In genomic region chr5:32346025-32346912, GRCm38 (mm10) we compare ENCODE assay signal across 7 mouse cellular contexts.
DNase-seq lines count a peak whose midpoint lies in the region; ATAC-seq and TF ChIP-seq lines count a peak whose summit lies in the region.

No protein-coding gene starts in this region.

- WGBS in embryonic facial prominence, embryonic 15.5 days = 30% methylated on average over 10 of the region's 10 CpGs
- WGBS in heart, postnatal 0 days = 10% methylated on average over 10 of the region's 10 CpGs
- 51% methylated on average over 10 of the region's 10 CpGs for WGBS in liver, embryonic 13.5 days (ENCODE audit: insufficient replicate concordance)
- WGBS in neural tube, embryonic 14.5 days = 48% methylated on average over 10 of the region's 10 CpGs

- peak; percentile 89 for DNase-seq in heart, postnatal 0 days (ENCODE audit: low spot score)
- DNase-seq in kidney, postnatal 14 days = peak; percentile 79
- DNase-seq in liver, embryonic 13.5 days = no peak

- H3K9me3 ChIP-seq in embryonic facial prominence, embryonic 15.5 days (replicated peaks) = no peaks in the 10 kb centered on the region
- H3K9me3 ChIP-seq in heart, postnatal 0 days (replicated peaks; ENCODE audit: control insufficient read depth, low read length) = no peaks in the 10 kb centered on the region
- no peaks in the 10 kb centered on the region for H3K9me3 ChIP-seq in liver, embryonic 13.5 days (replicated peaks)
- H3K9me3 ChIP-seq in neural tube, embryonic 14.5 days (ENCODE audit: control insufficient read depth, low read length) = no peaks in the 10 kb centered on the region

- no peaks in the 10 kb centered on the region for H3K27me3 ChIP-seq in embryonic facial prominence, embryonic 15.5 days
- H3K27me3 ChIP-seq in heart, postnatal 0 days (ENCODE audit: control insufficient read depth, insufficient read depth, low read length) = no peaks in the 10 kb centered on the region
- no peaks in the 10 kb centered on the region for H3K27me3 ChIP-seq in liver, embryonic 13.5 days
- H3K27me3 ChIP-seq in neural tube, embryonic 14.5 days (ENCODE audit: control insufficient read depth, insufficient read depth, low read length) = no peaks in the 10 kb centered on the region

- no peak for TF ChIP-seq CTCF in heart, postnatal 0 days (IDR thresholded peaks at IDR 0.05; ENCODE audit: low read depth)

- H3K27ac ChIP-seq in embryonic facial prominence, embryonic 15.5 days (replicated peaks) = no peak overlapping the region
- H3K27ac ChIP-seq in heart, postnatal 0 days (ENCODE audit: low read depth) = peak overlapping the region; percentile 80
- no peak overlapping the region for H3K27ac ChIP-seq in liver, embryonic 13.5 days
- no peak overlapping the region for H3K27ac ChIP-seq in neural tube, embryonic 14.5 days (ENCODE audit: low read depth, low read length)

- H3K36me3 ChIP-seq in embryonic facial prominence, embryonic 15.5 days = no peaks in the 10 kb centered on the region
- H3K36me3 ChIP-seq in heart, postnatal 0 days (replicated peaks; ENCODE audit: control insufficient read depth, insufficient read depth, low read length) = no peaks in the 10 kb centered on the region
- no peaks in the 10 kb centered on the region for H3K36me3 ChIP-seq in liver, embryonic 13.5 days
- H3K36me3 ChIP-seq in neural tube, embryonic 14.5 days (ENCODE audit: control insufficient read depth, insufficient read depth, low read length) = no peaks in the 10 kb centered on the region

- H3K4me1 ChIP-seq in embryonic facial prominence, embryonic 15.5 days = 0 out of 2 replicates have a peak, but pooled peaks cover 11% of the 10 kb centered on the region
- H3K4me1 ChIP-seq in heart, postnatal 0 days (ENCODE audit: control insufficient read depth, insufficient read depth) = peaks cover 28% of the 10 kb centered on the region
- H3K4me1 ChIP-seq in liver, embryonic 13.5 days (replicated peaks) = no peaks in the 10 kb centered on the region
- H3K4me1 ChIP-seq in neural tube, embryonic 14.5 days (ENCODE audit: control insufficient read depth, insufficient read depth, low read length) = no peaks in the 10 kb centered on the region

- no peak overlapping the region for H3K4me3 ChIP-seq in embryonic facial prominence, embryonic 15.5 days (replicated peaks)
- 0 out of 2 replicates have a peak overlapping the region, but pooled peaks have one; percentile 14 for H3K4me3 ChIP-seq in heart, postnatal 0 days (ENCODE audit: low read depth, low read length)
- H3K4me3 ChIP-seq in liver, embryonic 13.5 days (replicated peaks) = no peak overlapping the region
- H3K4me3 ChIP-seq in neural tube, embryonic 14.5 days (ENCODE audit: low read depth, low read length) = no peak overlapping the region

- peak; percentile 77 for ATAC-seq in cerebellum, adult (ENCODE audit: insufficient number of reproducible peaks, low FRiP score, low TSS enrichment)
- ATAC-seq in embryonic facial prominence, embryonic 15.5 days (ENCODE audit: insufficient number of reproducible peaks, low FRiP score, low TSS enrichment, low read depth) = peak; percentile 63
- peak; percentile 87 for ATAC-seq in heart, postnatal 0 days (ENCODE audit: insufficient read depth, low read depth)
- ATAC-seq in liver, embryonic 13.5 days (ENCODE audit: low read depth) = peak; percentile 48; the same call in 1 of the 2 replicates
- peak; percentile 82; the same call in 1 of the 2 replicates for ATAC-seq in neural tube, embryonic 14.5 days (ENCODE audit: low read depth)
- no peak for ATAC-seq in erythroid progenitor cell, adult 5-6 weeks (replicated peaks; ENCODE audit: low FRiP score, poor library complexity, severe bottlenecking)

- no peak overlapping the region for H3K4me2 ChIP-seq in embryonic facial prominence, embryonic 15.5 days (replicated peaks)
- H3K4me2 ChIP-seq in heart, postnatal 0 days (ENCODE audit: low read depth, low read length) = peak overlapping the region; percentile 30; the same call in 1 of the 2 replicates
- H3K4me2 ChIP-seq in liver, embryonic 13.5 days = no peak overlapping the region
- no peak overlapping the region for H3K4me2 ChIP-seq in neural tube, embryonic 14.5 days (ENCODE audit: low read depth, low read length)

- TF ChIP-seq EP300 in heart, postnatal 0 days (IDR thresholded peaks at IDR 0.05; ENCODE audit: low read depth) = no peak

- H3K9ac ChIP-seq in embryonic facial prominence, embryonic 15.5 days = no peak overlapping the region
- H3K9ac ChIP-seq in heart, postnatal 0 days (replicated peaks; ENCODE audit: low read depth, low read length) = no peak overlapping the region
- H3K9ac ChIP-seq in liver, embryonic 13.5 days = no peak overlapping the region
- H3K9ac ChIP-seq in neural tube, embryonic 14.5 days (replicated peaks; ENCODE audit: low read depth, low read length) = no peak overlapping the region
